Comparison of ENCODE assay signal across 25 mouse cellular contexts in the genomic region with DNA sequence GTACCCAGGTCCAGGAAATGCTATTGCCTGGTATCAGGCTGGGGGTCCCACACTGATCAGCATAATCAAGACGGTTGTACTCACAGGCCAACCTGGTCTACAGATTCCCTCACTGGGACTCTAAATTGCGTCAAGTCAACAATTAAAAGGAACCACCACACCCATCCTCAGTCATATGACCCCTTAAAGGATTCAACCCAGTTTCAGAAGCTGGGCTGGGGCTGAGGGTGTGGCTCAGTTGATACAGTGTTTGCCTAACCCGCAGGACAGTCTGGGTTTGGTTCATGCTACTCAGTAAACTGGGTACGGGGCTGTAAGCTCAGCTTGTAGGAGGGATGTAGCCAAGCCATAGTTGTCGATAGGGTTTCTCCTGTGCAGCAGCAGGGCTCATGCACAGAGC. TPM values are rescaled to one million over a fixed set of nuclear protein-coding genes. Genes with fewer than 3 reads are reported as not detected.
A peak's percentile ranks its signal among the peaks of the same experiment; 100 is the strongest.
DNase-seq lines count a peak whose midpoint lies in the region; ATAC-seq and TF ChIP-seq lines count a peak whose summit lies in the region.
"Had no signal": no experiment of that assay in that cellular context is flagged by ENCODE, and none has a peak within 500 bp of the region (broad histone marks: within the 10 kb centered on the region; RNA-seq: fewer than 3 reads in every experiment).

No protein-coding gene starts in this region.

- no peaks in the 10 kb centered on the region for H3K9me3 ChIP-seq in stomach, postnatal 0 days (ENCODE audit: control insufficient read depth, low read length)
- H3K9me3 ChIP-seq: heart, embryonic 10.5 days; midbrain, embryonic 12.5 days; neural tube, embryonic 12.5 days had no signal

- no peak for TF ChIP-seq CTCF in bone marrow, adult 2 months (IDR thresholded peaks at IDR 0.05; ENCODE audit: control insufficient read depth, insufficient read depth, low read length)
- TF ChIP-seq CTCF in stomach, postnatal 0 days (IDR thresholded peaks at IDR 0.05; ENCODE audit: low read depth) = no peak

- no peak for TF ChIP-seq EP300 in stomach, postnatal 0 days (optimal IDR thresholded peaks at IDR 0.05)

- H3K9ac ChIP-seq in stomach, postnatal 0 days (ENCODE audit: low read length) = no peak overlapping the region
- H3K9ac ChIP-seq: hindbrain, embryonic 14.5 days; midbrain, embryonic 12.5 days; neural tube, embryonic 12.5 days had no signal

- 65% methylated on average over 5 of the region's 5 CpGs for WGBS in bone marrow, adult 2 months
- 44% methylated on average over 5 of the region's 5 CpGs for WGBS in stomach, postnatal 0 days

- H3K27me3 ChIP-seq in stomach, postnatal 0 days (ENCODE audit: control insufficient read depth, insufficient read depth, low read length) = no peaks in the 10 kb centered on the region
- H3K27me3 ChIP-seq: CH12.LX; midbrain, embryonic 12.5 days; neural tube, embryonic 12.5 days had no signal

- H3K4me3 ChIP-seq in bone marrow, adult 2 months (replicated peaks; ENCODE audit: control insufficient read depth, low read depth, low read length) = no peak overlapping the region
- H3K4me3 ChIP-seq in stomach, postnatal 0 days (ENCODE audit: low read depth, low read length) = no peak overlapping the region
- H3K4me3 ChIP-seq: heart, embryonic 10.5 days; midbrain, embryonic 12.5 days; neural tube, embryonic 12.5 days had no signal

- H3K27ac ChIP-seq in bone marrow, adult 2 months (ENCODE audit: control insufficient read depth, insufficient read depth, low read depth, low read length, poor library complexity) = peak overlapping the region; percentile 30; the same call in 1 of the 2 replicates
- H3K27ac ChIP-seq in stomach, postnatal 0 days (replicated peaks) = 0 out of 2 replicates have a peak overlapping the region, but pooled peaks have one; percentile 14
- H3K27ac ChIP-seq: heart, embryonic 10.5 days; hindbrain, embryonic 14.5 days; kidney, postnatal 0 days; midbrain, embryonic 12.5 days; neural tube, embryonic 12.5 days had no signal

- no peak overlapping the region for H3K4me2 ChIP-seq in stomach, postnatal 0 days (replicated peaks; ENCODE audit: low read depth)
- H3K4me2 ChIP-seq: hindbrain, embryonic 14.5 days; midbrain, embryonic 12.5 days; neural tube, embryonic 12.5 days had no signal

- DNase-seq in spleen, postnatal 36 days (ENCODE audit: low spot score in 2 of 2) = peak; percentile 19 to 37
- no peak for DNase-seq in spleen, postnatal 14 days (ENCODE audit: low spot score in 2 of 2)
- DNase-seq in stomach, postnatal 0 days (ENCODE audit: low spot score) = no peak
- no peak for DNase-seq in cerebellum, postnatal 4 days (ENCODE audit: low spot score in 2 of 2)
- no peak for DNase-seq in embryo, embryonic 9.5 days (ENCODE audit: extremely low spot score)
- DNase-seq in urinary bladder, adult 2 months (ENCODE audit: low spot score) = no peak
- DNase-seq: cerebellum, adult 11-12 months; cerebellum, postnatal 14 days; embryo, embryonic 11 days; gastrocnemius, postnatal 14 days; layer of hippocampus, postnatal 36 days; retina, postnatal 1 day; right cerebral cortex, postnatal 25 days; thymus, adult 2 months; thymus, postnatal 4 days had no signal

- H3K4me1 ChIP-seq in bone marrow, adult 2 months (ENCODE audit: control insufficient read depth, insufficient read depth, low read length) = no peaks in the 10 kb centered on the region; the same call in 1 of the 2 replicates
- peaks cover 3% of the 10 kb centered on the region; the same call in 1 of the 2 replicates for H3K4me1 ChIP-seq in stomach, postnatal 0 days (replicated peaks; ENCODE audit: control insufficient read depth, insufficient read depth)
- H3K4me1 ChIP-seq: midbrain, embryonic 12.5 days; neural tube, embryonic 12.5 days had no signal

- no peak for TF ChIP-seq POLR2A in bone marrow, adult 2 months (IDR thresholded peaks at IDR 0.05; ENCODE audit: borderline replicate concordance, control insufficient read depth, low read depth, low read length)

- H3K36me3 ChIP-seq in stomach, postnatal 0 days (ENCODE audit: control insufficient read depth, insufficient read depth, low read length) = no peaks in the 10 kb centered on the region
- H3K36me3 ChIP-seq: heart, embryonic 10.5 days; midbrain, embryonic 12.5 days; neural tube, embryonic 12.5 days had no signal

- ATAC-seq in megakaryocyte, adult 5-6 weeks (ENCODE audit: poor library complexity, severe bottlenecking) = peak; percentile 77
- no peak for ATAC-seq in stomach, postnatal 0 days (ENCODE audit: low FRiP score, low TSS enrichment)
- ATAC-seq: forebrain, embryonic 16.5 days; inflammation-experienced regulatory T-cells, adult 6 months had no signal

RNA-seq across cellular contexts. Expression of a gene that starts 12.2 kb away (rescaled TPM):
- 19.8 and 31.7 TPM in 2 replicates for polyA plus RNA-seq in bone marrow, adult 2 months (2011; ENCODE audit: insufficient read depth, insufficient read length, low replicate concordance, missing spikeins)
- 15.8 and 16.4 TPM in 2 replicates for total RNA-seq in megakaryocyte, adult 5-6 weeks (2015)
- 9.8 and 10.4 TPM in 2 replicates for total RNA-seq in megakaryocyte, adult 5-6 weeks (2017)
- polyA plus RNA-seq in stomach, postnatal 0 days (2015; fragmentation: Nextera tagmentation; extraction: Ambion mirVana) = 0.97 and 0.98 TPM in 2 replicates
- 542 and 648 TPM in 2 replicates for polyA plus RNA-seq in urinary bladder, adult 2 months (2012; rRNA removed)
- polyA plus RNA-seq: inflammation-experienced regulatory T-cells, adult 6 months had no signal

RNA-seq across cellular contexts. Expression of a gene that starts 25.8 kb away (rescaled TPM):
- polyA plus RNA-seq in bone marrow, adult 2 months (2011; ENCODE audit: insufficient read depth, insufficient read length, low replicate concordance, missing spikeins) = 153 and 281 TPM in 2 replicates
- total RNA-seq in megakaryocyte, adult 5-6 weeks (2015) = 83.5 and 92.8 TPM in 2 replicates
- total RNA-seq in megakaryocyte, adult 5-6 weeks (2017) = 79.8 and 123 TPM in 2 replicates
- polyA plus RNA-seq in stomach, postnatal 0 days (2015; fragmentation: Nextera tagmentation; extraction: Ambion mirVana) = 19.6 and 21.9 TPM in 2 replicates
- polyA plus RNA-seq in urinary bladder, adult 2 months (2012; rRNA removed) = 24.7 and 35.1 TPM in 2 replicates

RNA-seq across cellular contexts. Expression of a gene that starts 32.1 kb away (rescaled TPM):
- polyA plus RNA-seq in bone marrow, adult 2 months (2011; ENCODE audit: insufficient read depth, insufficient read length, low replicate concordance, missing spikeins) = 3.3 and 8.7 TPM in 2 replicates
- total RNA-seq in megakaryocyte, adult 5-6 weeks (2015) = 0.23 and 0.51 TPM in 2 replicates
- total RNA-seq in megakaryocyte, adult 5-6 weeks (2017) = 0.94 and 1.2 TPM in 2 replicates
- polyA plus RNA-seq in stomach, postnatal 0 days (2015; fragmentation: Nextera tagmentation; extraction: Ambion mirVana) = 6.7 and 7.1 TPM in 2 replicates
- polyA plus RNA-seq in urinary bladder, adult 2 months (2012; rRNA removed) = 69.6 and 83.9 TPM in 2 replicates

Comparison
In these comparisons a context has a peak if more than half of its experiments do, and no peak if none do; other contexts are left out.
1. DNase-seq: peak in spleen, postnatal 36 days (2 of 2); none in spleen, postnatal 14 days (0 of 2), stomach, postnatal 0 days (single experiment), cerebellum, postnatal 4 days (0 of 2), embryo, embryonic 9.5 days (single experiment) and urinary bladder, adult 2 months (single experiment).
2. RNA of a gene that starts 12.2 kb away (polyA plus RNA-seq): 542 to 648 TPM in urinary bladder, adult 2 months; 19.8 to 31.7 TPM in bone marrow, adult 2 months and 0.97 to 0.98 TPM in stomach, postnatal 0 days; every median in the first group is over 10 times any median in the second.